In the genomic region with DNA sequence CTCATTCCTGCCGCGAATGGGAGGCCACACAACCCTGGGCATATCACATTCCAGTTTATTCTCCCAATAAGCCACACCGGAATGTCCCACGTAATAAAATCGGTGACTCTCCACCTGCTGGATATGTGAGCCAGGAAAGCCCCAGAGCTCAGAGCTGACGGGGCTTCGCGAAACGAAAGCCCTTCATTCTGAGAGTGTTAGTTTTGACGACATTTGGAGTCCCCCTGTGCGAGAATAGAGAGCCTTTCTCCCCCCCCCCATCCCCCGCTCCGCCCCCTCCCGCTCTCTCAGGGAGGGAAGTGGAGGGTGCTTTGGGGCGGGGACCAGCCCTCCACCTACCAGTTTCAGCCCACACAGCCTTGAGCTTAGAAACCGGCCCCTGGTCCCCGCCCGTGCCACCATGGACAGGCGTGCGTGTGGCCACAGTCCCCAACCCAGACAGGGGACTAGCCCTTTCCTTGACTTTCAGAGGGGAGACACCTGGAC, we compare ENCODE assay signal across 8 mouse cellular contexts. TPM values are rescaled to one million over a fixed set of nuclear protein-coding genes. Genes with fewer than 3 reads are reported as not detected.
DNase-seq lines count a peak whose midpoint lies in the region; ATAC-seq and TF ChIP-seq lines count a peak whose summit lies in the region.

No protein-coding gene starts in this region.

- H3K9me3 ChIP-seq in kidney, postnatal 0 days (replicated peaks; ENCODE audit: low read length): no peaks in the 10 kb centered on the region
- no peaks in the 10 kb centered on the region for H3K9me3 ChIP-seq in hindbrain, embryonic 12.5 days (replicated peaks)
- H3K9me3 ChIP-seq in lung, embryonic 16.5 days (ENCODE audit: control insufficient read depth, low read length): no peaks in the 10 kb centered on the region

- no peak for TF ChIP-seq CTCF in kidney, postnatal 0 days (IDR thresholded peaks at IDR 0.05; ENCODE audit: low read depth)
- no peak for TF ChIP-seq CTCF in spleen, adult 2 months (IDR thresholded peaks at IDR 0.05; ENCODE audit: extremely low read depth, insufficient read depth, insufficient read length, insufficient replicate concordance)

- peak; percentile 29 for DNase-seq in kidney, postnatal 0 days (ENCODE audit: low spot score)
- DNase-seq in kidney, adult 9 months: no peak
- DNase-seq in embryo, embryonic 11 days: peak; percentile 52
- peak in 1 of 2 experiments; percentile 50 for DNase-seq in spleen, adult 2 months (ENCODE audit: low read depth in 1 of 2, low spot score in 2 of 2)
- DNase-seq in urinary bladder, postnatal 14 days (ENCODE audit: low spot score): no peak
- no peak for DNase-seq in layer of hippocampus, postnatal 14 days (ENCODE audit: low spot score in 2 of 2)

- peak overlapping the region; percentile 23 for H3K9ac ChIP-seq in kidney, postnatal 0 days (ENCODE audit: low read depth, low read length)
- H3K9ac ChIP-seq in hindbrain, embryonic 12.5 days: peak overlapping the region; percentile 67
- peak overlapping the region; percentile 66 for H3K9ac ChIP-seq in lung, embryonic 16.5 days (ENCODE audit: low read length)

- 2% methylated on average over 18 of the region's 20 CpGs for WGBS in kidney, postnatal 0 days
- WGBS in hindbrain, embryonic 12.5 days: 2% methylated on average over 18 of the region's 20 CpGs
- 1% methylated on average over 20 of the region's 20 CpGs for WGBS in lung, embryonic 16.5 days
- WGBS in spleen, adult 2 months: 5% methylated on average over 20 of the region's 20 CpGs

- no peaks in the 10 kb centered on the region for H3K36me3 ChIP-seq in kidney, postnatal 0 days (ENCODE audit: insufficient read depth, low read length)
- no peaks in the 10 kb centered on the region for H3K36me3 ChIP-seq in hindbrain, embryonic 12.5 days
- H3K36me3 ChIP-seq in lung, embryonic 16.5 days (ENCODE audit: control insufficient read depth, insufficient read depth, low read length): no peaks in the 10 kb centered on the region
- H3K36me3 ChIP-seq in spleen, adult 2 months (ENCODE audit: control insufficient read depth, insufficient read depth, low read length): no peaks in the 10 kb centered on the region

- ATAC-seq in kidney, postnatal 0 days (replicated peaks; ENCODE audit: low FRiP score, low read depth): peak; percentile 57; the same call in 1 of the 2 replicates
- peak; percentile 63 for ATAC-seq in hindbrain, embryonic 12.5 days (ENCODE audit: low FRiP score)
- ATAC-seq in lung, embryonic 16.5 days (ENCODE audit: low read depth): peak; percentile 70

- no peaks in the 10 kb centered on the region for H3K27me3 ChIP-seq in kidney, postnatal 0 days (ENCODE audit: insufficient read depth, low read length)
- peaks cover 60% of the 10 kb centered on the region for H3K27me3 ChIP-seq in hindbrain, embryonic 12.5 days
- H3K27me3 ChIP-seq in lung, embryonic 16.5 days (ENCODE audit: control insufficient read depth, insufficient read depth, low read depth, low read length): peaks cover 30% of the 10 kb centered on the region
- H3K27me3 ChIP-seq in spleen, adult 2 months (ENCODE audit: control insufficient read depth, insufficient read depth, low read length): no peaks in the 10 kb centered on the region

- H3K4me3 ChIP-seq in kidney, postnatal 0 days (replicated peaks; ENCODE audit: low read depth, low read length): peak overlapping the region; percentile 59
- H3K4me3 ChIP-seq in hindbrain, embryonic 12.5 days: peak overlapping the region; percentile 47
- peak overlapping the region; percentile 60 for H3K4me3 ChIP-seq in lung, embryonic 16.5 days (ENCODE audit: low read length)
- H3K4me3 ChIP-seq in spleen, adult 2 months (ENCODE audit: extremely low read depth, insufficient read depth, insufficient read length): peak overlapping the region; percentile 62; the same call in 1 of the 2 replicates

- TF ChIP-seq POLR2A in spleen, adult 2 months (IDR thresholded peaks at IDR 0.05; ENCODE audit: low read depth, low read length): no peak

- peak overlapping the region; percentile 100 for H3K4me2 ChIP-seq in kidney, postnatal 0 days (ENCODE audit: low read length)
- peak overlapping the region; percentile 100 for H3K4me2 ChIP-seq in hindbrain, embryonic 12.5 days (replicated peaks)
- H3K4me2 ChIP-seq in lung, embryonic 16.5 days (ENCODE audit: low read depth, low read length): peak overlapping the region; percentile 100

- no peak overlapping the region for H3K27ac ChIP-seq in kidney, postnatal 0 days
- no peak overlapping the region for H3K27ac ChIP-seq in hindbrain, embryonic 12.5 days
- no peak overlapping the region for H3K27ac ChIP-seq in lung, embryonic 16.5 days (ENCODE audit: low read length)
- H3K27ac ChIP-seq in spleen, adult 2 months (ENCODE audit: insufficient read depth, low read length): peak overlapping the region; percentile 69

- H3K4me1 ChIP-seq in kidney, postnatal 0 days (replicated peaks; ENCODE audit: insufficient read depth, low read length): 0 out of 2 replicates have a peak, but pooled peaks cover 7% of the 10 kb centered on the region
- H3K4me1 ChIP-seq in hindbrain, embryonic 12.5 days: peaks cover 23% of the 10 kb centered on the region
- peaks cover 17% of the 10 kb centered on the region for H3K4me1 ChIP-seq in lung, embryonic 16.5 days (replicated peaks; ENCODE audit: control insufficient read depth, insufficient read depth, low read length)
- peaks cover 20% of the 10 kb centered on the region; the same call in 1 of the 2 replicates for H3K4me1 ChIP-seq in spleen, adult 2 months (ENCODE audit: control insufficient read depth, insufficient read depth, insufficient read length)

RNA-seq across cellular contexts. Expression of gene Cd247, which starts 56.0 kb away (rescaled TPM):
- polyA plus RNA-seq in kidney, postnatal 0 days (2015; fragmentation: Nextera tagmentation; extraction: Ambion mirVana): 0.47 and 0.67 TPM in 2 replicates
- polyA plus RNA-seq in hindbrain, embryonic 12.5 days (2016; fragmentation: Nextera tagmentation; extraction: Ambion mirVana): 1.3 and 1.5 TPM in 2 replicates
- polyA plus RNA-seq in lung, embryonic 16.5 days (2015; fragmentation: Nextera tagmentation; extraction: Ambion mirVana): 2.1 and 2.8 TPM in 2 replicates
- 38.9 and 49.1 TPM in 2 replicates for polyA plus RNA-seq in spleen, adult 2 months (2012; rRNA removed)
- not detected for total RNA-seq in layer of hippocampus, postnatal 14 days (2021)

Comparison
In these comparisons a context has a peak if more than half of its experiments do, and no peak if none do; other contexts are left out.
1. DNase-seq: peak in kidney, postnatal 0 days (single experiment) and embryo, embryonic 11 days (single experiment); none in kidney, adult 9 months (single experiment), urinary bladder, postnatal 14 days (single experiment) and layer of hippocampus, postnatal 14 days (0 of 2).
2. RNA of gene Cd247, which starts 56.0 kb away (polyA plus RNA-seq): 38.9 to 49.1 TPM in spleen, adult 2 months; 2.1 to 2.8 TPM in lung, embryonic 16.5 days, 1.3 to 1.5 TPM in hindbrain, embryonic 12.5 days and 0.47 to 0.67 TPM in kidney, postnatal 0 days; every median in the first group is over 10 times any median in the second.
3. Peak in every context shown above with its lines, with median percentiles within 50 percentile points of each other: ATAC-seq, H3K4me2 ChIP-seq, H3K4me3 ChIP-seq and H3K9ac ChIP-seq.